Mouse (Mus musculus) bone marrow macrophage, adult 2 months (primary cell): ENCODE data around the gene Qpctl. TPM values are rescaled to one million over a fixed set of nuclear protein-coding genes. Genes with fewer than 3 reads are reported as not detected.

Experiments
- H3K27ac ChIP-seq: 2 replicates; pipeline ENCODE4 v1.5.1; 2012; ENCODE audit warnings: low read depth, low read length; ENCODE audit not compliant: insufficient read depth
- H3K4me1 ChIP-seq: 2 replicates; pipeline ENCODE4 v1.6.1; 2012; ENCODE audit warnings: low read length; ENCODE audit not compliant: control insufficient read depth, insufficient read depth
- H3K4me3 ChIP-seq: 2 replicates; pipeline ENCODE4 v1.5.1; 2012; ENCODE audit warnings: mild to moderate bottlenecking, low read length, moderate library complexity; ENCODE audit not compliant: insufficient read depth
- CTCF ChIP-seq: IDR thresholded peaks from 2 replicates; pipeline ENCODE4 v1.5.1; 2012; ENCODE audit warnings: low read depth, mild to moderate bottlenecking, low read length, moderate library complexity
- POLR2A ChIP-seq: IDR thresholded peaks from 2 replicates; pipeline ENCODE4 v1.6.1; 2012; ENCODE audit warnings: mild to moderate bottlenecking, low read depth, low read length, borderline replicate concordance
- polyA plus RNA-seq: library from polyadenylated mRNA; stranded (reverse); fragments of >200 nt; gene quantifications from 2 replicates; pipeline ENCODE4 v1.2.4, GENCODE M21; 2012; ENCODE audit not compliant: missing spikeins, insufficient read depth, insufficient read length

Gene Qpctl
- polyA plus RNA-seq, 1 experiment: 11.8 TPM

- Histone ChIP-seq H3K4me3 (no peak overlapping the region), H3K27ac (no peak overlapping the region)
Observed at GRCm38 (mm10) chr7:19098811-19099210, 50.3 kb downstream of the Qpctl start.

DNA sequence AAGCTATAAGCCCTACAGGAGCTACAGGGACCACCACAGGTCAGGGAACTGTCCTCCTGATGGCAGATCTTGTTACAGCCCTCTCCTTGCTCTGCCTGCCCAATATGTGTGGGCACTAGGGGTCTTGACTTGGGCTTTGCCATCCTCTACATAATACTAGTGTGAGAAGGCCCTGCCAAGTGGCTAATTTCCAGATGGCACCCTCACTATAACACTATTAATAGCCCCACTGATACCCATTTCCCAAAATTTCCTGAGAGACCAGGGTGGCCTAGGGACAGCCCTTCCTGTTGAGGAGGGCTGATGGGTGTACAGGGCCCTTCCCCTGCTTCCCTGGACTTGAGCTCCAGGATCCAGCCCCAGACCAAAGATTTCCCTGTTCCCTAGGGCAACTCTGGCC, 51.2 kb downstream of the Qpctl start:
- H3K27ac ChIP-seq: no peak overlapping the region
- H3K4me3 ChIP-seq: no peak overlapping the region
- no peaks in the 10 kb centered on the region for H3K4me1 ChIP-seq
- TF ChIP-seq CTCF (no peak), POLR2A (no peak)

More at GRCm38 (mm10) chr7:19098811-19099210, 50.3 kb downstream of the Qpctl start:
- peaks cover 4% of the 10 kb centered on the region for H3K4me1 ChIP-seq
- TF ChIP-seq POLR2A (no peak), CTCF (no peak)

- no peak for TF ChIP-seq CTCF
- TF ChIP-seq POLR2A: no peak
- Histone ChIP-seq H3K4me1 (no peaks in the 10 kb centered on the region), H3K4me3 (no peak overlapping the region), H3K27ac (no peak overlapping the region)
Observed at GRCm38 (mm10) chr7:19097217-19097616, 51.9 kb downstream of the Qpctl start.

GRCm38 (mm10) chr7:19096421-19096976, 52.6 kb downstream of the Qpctl start:
- Histone ChIP-seq H3K4me3 (no peak overlapping the region), H3K27ac (no peak overlapping the region), H3K4me1 (no peaks in the 10 kb centered on the region)
- TF ChIP-seq CTCF (no peak), POLR2A (no peak)

- Histone ChIP-seq H3K4me1 (no peaks in the 10 kb centered on the region), H3K4me3 (no peak overlapping the region), H3K27ac (no peak overlapping the region)
- no peak for TF ChIP-seq CTCF
- TF ChIP-seq POLR2A: no peak
Observed at GRCm38 (mm10) chr7:19095751-19096110, 53.4 kb downstream of the Qpctl start.

GRCm38 (mm10) chr7:19094826-19095750, 54.0 kb downstream of the Qpctl start:
- no peaks in the 10 kb centered on the region for H3K4me1 ChIP-seq
- TF ChIP-seq CTCF: no peak
- no peak for TF ChIP-seq POLR2A
- peak overlapping the region; percentile 61 for H3K4me3 ChIP-seq
- no peak overlapping the region for H3K27ac ChIP-seq

- no peaks in the 10 kb centered on the region for H3K4me1 ChIP-seq
- peak within 1 kb of the TSS; percentile 61 for H3K4me3 ChIP-seq
- TF ChIP-seq CTCF: no peak
- H3K27ac ChIP-seq: no peak within 1 kb of the TSS
Observed at GRCm38 (mm10) chr7:19094471-19094825, 54.6 kb downstream of the Qpctl start, which contains the start of gene Six5. Gene Six5, plus strand, starts transcription at chr7:19094594.

DNA sequence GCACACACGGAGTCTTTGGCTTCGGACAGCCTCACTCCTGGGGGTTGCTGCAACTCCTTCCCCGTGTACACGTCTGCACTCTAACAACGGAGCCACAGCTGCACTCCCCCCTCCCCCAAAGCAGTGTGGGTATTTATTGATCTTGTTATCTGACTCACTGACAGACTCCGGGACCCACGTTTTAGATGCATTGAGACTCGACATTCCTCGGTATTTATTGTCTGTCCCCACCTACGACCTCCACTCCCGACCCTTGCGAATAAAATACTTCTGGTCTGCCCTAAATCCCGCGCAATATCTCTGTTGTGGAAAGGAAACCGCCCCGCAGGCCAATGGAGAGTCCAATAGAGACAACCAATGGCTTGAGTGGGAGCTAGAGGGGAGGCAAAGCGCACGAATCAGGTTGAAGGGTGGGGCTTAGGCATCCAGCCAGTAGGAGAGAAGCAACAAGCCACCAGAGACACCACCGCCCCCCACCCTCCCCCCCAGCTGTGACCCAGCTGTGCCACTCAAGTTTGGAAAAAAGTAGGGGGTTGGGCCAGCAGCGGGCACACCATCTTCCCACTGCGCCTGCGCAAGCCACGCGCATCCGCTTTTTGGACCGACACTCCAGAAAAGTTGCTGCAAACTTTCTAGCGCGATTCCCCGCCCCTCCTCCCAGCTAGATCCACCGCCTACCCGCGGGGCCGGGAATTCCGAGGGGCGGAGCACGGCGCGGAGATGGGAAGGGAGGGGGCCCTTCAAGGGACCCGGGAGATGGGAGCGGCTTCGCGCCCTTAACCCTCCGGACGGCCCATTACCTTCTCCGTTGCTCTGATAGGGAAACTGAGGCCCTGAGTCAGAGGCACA, 55.3 kb downstream of the Qpctl start:
- Histone ChIP-seq H3K4me3 (peak overlapping the region; percentile 61), H3K27ac (no peak overlapping the region), H3K4me1 (no peaks in the 10 kb centered on the region)
- TF ChIP-seq POLR2A: no peak

DNA sequence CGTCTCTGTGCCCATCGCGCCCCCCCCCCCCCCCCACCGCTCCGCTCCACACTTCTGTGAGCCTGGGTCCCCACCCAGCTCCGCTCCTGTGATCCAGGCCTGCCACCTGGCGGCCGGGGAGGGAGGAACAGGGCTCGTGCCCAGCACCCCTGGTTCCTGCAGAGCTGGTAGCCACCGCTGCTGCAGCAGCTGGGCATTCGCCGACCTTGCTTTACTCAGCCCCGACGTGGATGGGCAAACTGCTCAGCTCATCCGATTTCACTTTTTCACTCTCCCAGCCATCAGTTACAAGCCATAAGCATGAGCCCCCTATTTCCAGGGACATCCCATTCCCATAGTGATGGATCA, 55.9 kb downstream of the Qpctl start:
- Histone ChIP-seq H3K4me1 (no peaks in the 10 kb centered on the region), H3K4me3 (peak overlapping the region; percentile 44), H3K27ac (no peak overlapping the region)
- peak; percentile 41; the same call in 1 of the 2 replicates for TF ChIP-seq CTCF
- TF ChIP-seq POLR2A: no peak
